Mouse (Mus musculus) layer of hippocampus, postnatal 25 days (tissue): Measurements from ENCODE around the gene Gm33815. TPM values are rescaled to one million over a fixed set of nuclear protein-coding genes. Genes with fewer than 3 reads are reported as not detected.
"Not testable (repeated sequence)": the region's sequence is repeated elsewhere in the genome, so short reads cannot be mapped to it uniquely, and the experiment has no call there.

Experiments
- DNase-seq, 2 experiments: peaks; one replicate each; pipeline ENCODE4 v3.0.0; 2022; ENCODE audit warnings: mixed read lengths in 2 of 2, low spot score in 1 of 2; ENCODE audit errors: extremely low spot score in 1 of 2
- total RNA-seq, 2 experiments: library from RNA; stranded (reverse); gene quantifications; 2 replicates each; pipeline ENCODE4 v1.2.3; 2021

Gene Gm33815
- not detected for total RNA-seq

DNA sequence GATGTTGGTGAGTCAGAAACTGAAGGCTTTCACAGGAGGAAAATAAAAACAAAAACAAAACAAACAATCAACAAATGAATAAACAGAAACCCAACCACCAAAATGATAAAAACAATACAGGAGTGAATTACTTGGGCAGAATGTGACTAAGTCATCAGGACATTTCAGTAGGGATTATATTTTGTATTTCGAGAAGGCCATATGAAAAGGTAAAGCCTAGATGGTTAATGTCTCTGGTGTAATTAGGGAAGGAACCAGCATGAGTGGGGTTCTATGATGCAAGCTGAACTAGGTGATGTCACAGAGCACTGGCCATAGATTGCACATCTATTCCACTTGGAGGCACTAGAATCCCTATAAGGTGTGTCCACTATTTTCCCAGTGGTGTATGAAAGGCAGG is at the start of gene Gm33815:
Gm33815 (plus strand) TSS at position 301 of the 400 bp plus-strand sequence.
- DNase-seq = not testable (repeated sequence)
